Mouse (Mus musculus) heart, postnatal 10 days (tissue): Measurements from ENCODE around the gene Trappc12. TPM values are rescaled to one million over a fixed set of nuclear protein-coding genes. Genes with fewer than 3 reads are reported as not detected.
"Not testable (repeated sequence)": the region's sequence is repeated elsewhere in the genome, so short reads cannot be mapped to it uniquely, and the experiment has no call there.

Source experiments
- DNase-seq, 2 experiments: peaks; one replicate each; pipeline ENCODE4 v3.0.0; 2021
- intact Hi-C: fragments of 180-260 bp; cut with DNase I; formaldehyde crosslinking; loops from one replicate; pipeline ENCODE4 v1.15.1; 2025
- total RNA-seq, 2 experiments: library from RNA; stranded (reverse); gene quantifications; 2 replicates each; pipeline ENCODE4 v1.2.3; 2021

Gene Trappc12
- total RNA-seq, 2 experiments from 2014 or later: 27.1 to 31.4 TPM

- no peak for DNase-seq
- intact Hi-C loops: no loop called here
Measured at GRCm38 (mm10) chr12:28734271-28734670, 16.0 kb downstream of the Trappc12 start.

- not testable (repeated sequence) for DNase-seq
Measured at GRCm38 (mm10) chr12:28733520-28734245, 16.6 kb downstream of the Trappc12 start.

GRCm38 (mm10) chr12:28732631-28733030 is 17.6 kb downstream of the Trappc12 start:
- intact Hi-C loops: no loop called here
- DNase-seq: no peak

More at GRCm38 (mm10) chr12:28733520-28734245, 16.6 kb downstream of the Trappc12 start:
- intact Hi-C loops: not testable (repeated sequence)

GRCm38 (mm10) chr12:28727061-28727460 is 23.2 kb downstream of the Trappc12 start:
- no peak for DNase-seq
- intact Hi-C loops: no loop called here

- intact Hi-C loops: no loop called here
- DNase-seq: no peak
Measured at GRCm38 (mm10) chr12:28726204-28726603, 24.1 kb downstream of the Trappc12 start.

GRCm38 (mm10) chr12:28724366-28724765 is 25.9 kb downstream of the Trappc12 start:
- DNase-seq: no peak
- intact Hi-C loops: no loop called here

- DNase-seq: no peak
- intact Hi-C loops: no loop called here
Measured at GRCm38 (mm10) chr12:28718106-28718505, 32.2 kb downstream of the Trappc12 start.

- no peak for DNase-seq
- intact Hi-C loops: no loop called here
Measured at GRCm38 (mm10) chr12:28717066-28717465, 33.2 kb downstream of the Trappc12 start.

- intact Hi-C loops: no loop called here
- DNase-seq: no peak
Measured at GRCm38 (mm10) chr12:28714822-28715632, 35.2 kb downstream of the Trappc12 start.

GRCm38 (mm10) chr12:28710566-28711185 is 39.6 kb downstream of the Trappc12 start:
- no peak for DNase-seq

GRCm38 (mm10) chr12:28708154-28708553 is 42.1 kb downstream of the Trappc12 start:
- DNase-seq: no peak
- intact Hi-C loops: loop anchor here (10.0 kb wide), 1 partner anchor 917 kb away; no protein-coding TSS in a partner anchor

More at GRCm38 (mm10) chr12:28710566-28711185, 39.6 kb downstream of the Trappc12 start:
- intact Hi-C loops: no loop called here

- intact Hi-C loops: loop anchor here (10.0 kb wide), 1 partner anchor 920 kb away; no protein-coding TSS in a partner anchor
- DNase-seq: no peak
Measured at GRCm38 (mm10) chr12:28705204-28705603, 45.1 kb downstream of the Trappc12 start.

GRCm38 (mm10) chr12:28704381-28704780 is 45.9 kb downstream of the Trappc12 start:
- intact Hi-C loops: loop anchor here (5.0 to 10.0 kb wide), 3 partner anchors 78 to 920 kb away; no protein-coding TSS in a partner anchor
- DNase-seq: peak in 1 of 2 experiments; percentile 17

GRCm38 (mm10) chr12:28701302-28701701 is 49.0 kb downstream of the Trappc12 start:
- DNase-seq: no peak
- intact Hi-C loops: loop anchor here (5.0 to 10.0 kb wide), 3 partner anchors 81 to 923 kb away; no protein-coding TSS in a partner anchor

- intact Hi-C loops: loop anchor here (5.0 to 10.0 kb wide), 3 partner anchors 82 to 924 kb away; no protein-coding TSS in a partner anchor
- peak; percentile 91 to 93 for DNase-seq
Measured at GRCm38 (mm10) chr12:28700561-28701025, 49.7 kb downstream of the Trappc12 start.

GRCm38 (mm10) chr12:28700101-28700511 is 50.2 kb downstream of the Trappc12 start:
- intact Hi-C loops: loop anchor here (5.0 to 10.0 kb wide), 3 partner anchors 82 to 925 kb away; no protein-coding TSS in a partner anchor
- no peak for DNase-seq

GRCm38 (mm10) chr12:28699656-28700055 is 50.6 kb downstream of the Trappc12 start:
- intact Hi-C loops: loop anchor here (2.0 to 10.0 kb wide), 5 partner anchors 83 to 925 kb away; no protein-coding TSS in a partner anchor

GRCm38 (mm10) chr12:28699086-28699485 is 51.2 kb downstream of the Trappc12 start:
- intact Hi-C loops: loop anchor here (2.0 kb wide), 2 partner anchors 110 to 430 kb away; no protein-coding TSS in a partner anchor
- peak in 1 of 2 experiments; percentile 7 for DNase-seq

More at GRCm38 (mm10) chr12:28699656-28700055, 50.6 kb downstream of the Trappc12 start:
- peak; percentile 76 to 85 for DNase-seq

- no peak for DNase-seq
- intact Hi-C loops: loop anchor here (2.0 kb wide), 2 partner anchors 109 to 431 kb away; no protein-coding TSS in a partner anchor
Measured at GRCm38 (mm10) chr12:28697821-28698595, 52.3 kb downstream of the Trappc12 start.
